Mouse (Mus musculus) megakaryocyte, embryonic 14.5 days (primary cell): ENCODE results near the gene Wipf1.

Source experiments
- FLI1 ChIP-seq: IDR thresholded peaks from 2 replicates; pipeline ENCODE4 v1.6.1; 2012; ENCODE audit warnings: low read length, inconsistent platforms, mixed read lengths
- GATA1 ChIP-seq: IDR thresholded peaks from 3 replicates; pipeline ENCODE4 v1.6.1; 2012; ENCODE audit warnings: mixed read lengths, low read length, inconsistent platforms, borderline replicate concordance

GRCm38 (mm10) chr2:73571304-73571703 is 41.8 kb upstream of the Wipf1 start:
- TF ChIP-seq GATA1 = no peak
- TF ChIP-seq FLI1 = no peak
